Mouse (Mus musculus) urinary bladder, postnatal 14 days (tissue): ENCODE measurements around the gene Tmem117.

Experiments
- DNase-seq: peaks from one replicate; pipeline ENCODE4 v3.0.0; 2021; ENCODE audit warnings: low spot score

Gene Tmem117

DNA sequence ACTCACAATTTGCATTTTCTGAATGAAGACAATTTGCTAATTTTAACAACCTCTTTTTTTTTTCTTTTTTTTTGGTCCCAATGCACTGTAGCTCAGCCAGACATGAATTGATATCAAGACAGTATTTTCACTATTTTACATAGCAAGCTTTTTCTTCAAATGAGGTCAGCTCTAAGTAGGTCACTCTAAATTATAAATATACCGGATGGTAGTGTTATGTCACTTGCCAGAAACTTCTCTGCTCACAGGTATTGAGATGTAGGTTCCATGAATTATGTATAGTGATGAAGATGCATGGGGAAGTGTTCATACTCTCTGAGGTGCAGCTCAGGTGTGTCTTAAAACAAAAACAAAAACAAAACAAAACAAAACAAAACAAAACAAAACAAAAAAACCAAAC, 264.2 kb downstream of the Tmem117 start:
- no peak for DNase-seq

DNA sequence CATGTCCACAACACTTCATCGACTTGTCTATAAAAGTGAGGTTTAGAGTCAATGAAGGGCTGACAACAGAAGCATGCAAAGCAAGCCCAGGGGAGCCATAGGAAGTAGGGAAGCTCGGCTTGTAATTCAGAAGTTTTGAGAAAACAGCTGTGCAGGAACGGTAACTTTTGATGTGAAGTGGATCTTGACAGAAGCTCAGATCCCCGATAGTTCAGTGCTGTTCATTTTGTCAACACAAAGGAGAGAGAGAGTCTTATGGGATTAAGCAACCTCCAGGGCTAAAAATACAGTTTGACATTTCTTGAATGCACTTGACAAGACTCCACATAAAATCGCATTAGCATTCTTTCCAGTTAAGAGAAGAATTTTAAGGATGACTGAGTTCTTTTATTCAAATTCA, 265.1 kb downstream of the Tmem117 start:
- DNase-seq, result no peak

DNA sequence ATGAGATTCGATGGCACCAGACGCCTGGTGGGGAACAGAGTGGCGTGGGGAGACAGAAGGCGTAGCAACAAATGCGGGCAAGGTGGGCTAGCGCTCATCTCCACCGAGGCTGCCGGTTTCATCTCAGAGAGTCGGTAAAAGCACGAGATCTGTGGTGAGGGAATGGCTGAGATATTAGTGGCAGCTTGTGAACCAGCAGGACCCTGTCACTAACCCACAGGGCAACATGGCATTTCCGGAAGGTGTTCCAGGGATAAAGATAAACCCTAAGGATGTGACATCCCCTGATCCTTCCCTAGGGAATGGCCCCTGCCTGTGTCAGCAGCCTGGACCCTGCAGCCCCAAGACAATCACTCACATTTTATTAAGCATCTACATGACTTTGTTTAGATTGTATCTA, 266.6 kb downstream of the Tmem117 start:
- DNase-seq, result no peak

DNA sequence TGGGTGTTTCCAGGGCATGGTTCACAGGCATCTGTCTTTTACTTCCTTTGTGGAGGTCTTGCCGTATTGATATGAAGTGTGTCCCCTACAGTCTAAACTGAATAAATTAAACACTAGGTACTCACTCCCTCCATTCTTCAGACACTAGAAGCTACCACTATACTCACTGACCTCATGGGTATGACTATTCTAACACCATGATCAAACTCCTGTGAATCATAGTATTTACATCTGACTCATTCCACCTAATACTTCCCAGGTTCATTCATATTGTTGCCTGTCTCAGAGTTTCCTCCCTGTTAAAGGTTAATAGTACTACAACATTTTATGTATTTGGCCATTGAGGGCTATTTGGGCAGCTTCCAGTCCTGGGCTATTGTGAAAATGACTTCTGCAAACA, 274.2 kb downstream of the Tmem117 start:
- no peak for DNase-seq

DNA sequence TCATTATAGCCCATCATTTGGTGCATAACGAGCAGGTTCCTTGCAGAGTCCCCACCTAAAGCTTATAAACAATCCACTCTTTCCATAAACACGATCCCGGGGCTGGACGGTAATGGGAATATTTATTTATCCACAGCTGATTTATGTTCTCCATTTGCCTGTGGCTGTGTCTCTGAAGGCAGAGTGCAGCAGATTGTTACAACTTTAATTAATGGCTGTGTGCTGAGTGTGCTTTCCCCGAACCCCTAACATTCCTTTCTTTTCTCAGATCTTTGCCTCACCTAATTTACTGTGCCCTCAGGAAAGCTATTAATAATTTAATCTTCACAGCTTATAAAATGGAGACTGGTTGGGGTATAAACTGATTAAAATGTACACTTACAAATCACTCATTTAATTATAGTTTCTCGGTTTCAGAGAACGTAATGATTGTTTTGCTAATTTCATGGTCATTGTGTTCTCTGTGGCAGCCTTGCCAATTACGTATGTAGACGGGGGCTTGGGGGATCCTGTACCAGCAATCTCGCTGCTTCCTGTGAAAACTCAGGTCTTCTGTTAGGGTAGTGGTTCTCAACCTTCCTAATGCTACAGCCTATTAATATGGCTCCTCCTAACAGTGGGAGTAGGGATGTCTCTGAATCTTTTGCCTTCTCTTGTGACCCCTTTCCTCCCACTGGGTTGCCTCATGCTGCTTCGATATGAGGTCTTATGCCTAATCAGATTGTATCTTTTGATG, 275.8 kb downstream of the Tmem117 start:
- DNase-seq, result no peak

DNA sequence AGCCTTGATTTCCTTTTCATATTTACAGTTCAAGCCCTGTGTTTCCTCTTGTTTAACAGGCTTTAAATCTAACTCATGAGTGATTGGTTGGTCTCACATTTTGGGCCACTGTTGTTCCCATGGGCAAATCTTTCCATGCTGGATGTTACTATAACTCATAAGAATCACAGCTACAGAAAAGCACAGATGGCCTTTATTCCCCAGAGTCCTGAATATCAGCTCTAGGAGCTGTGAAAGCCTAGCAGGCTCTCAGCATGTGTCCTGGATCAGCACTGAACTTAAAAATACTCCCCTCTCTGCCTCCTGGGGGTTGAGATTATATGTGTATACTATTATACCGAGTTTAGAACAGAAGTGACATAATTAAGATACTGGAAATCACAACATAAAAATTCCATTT, 292.6 kb downstream of the Tmem117 start:
- DNase-seq, result no peak

DNA sequence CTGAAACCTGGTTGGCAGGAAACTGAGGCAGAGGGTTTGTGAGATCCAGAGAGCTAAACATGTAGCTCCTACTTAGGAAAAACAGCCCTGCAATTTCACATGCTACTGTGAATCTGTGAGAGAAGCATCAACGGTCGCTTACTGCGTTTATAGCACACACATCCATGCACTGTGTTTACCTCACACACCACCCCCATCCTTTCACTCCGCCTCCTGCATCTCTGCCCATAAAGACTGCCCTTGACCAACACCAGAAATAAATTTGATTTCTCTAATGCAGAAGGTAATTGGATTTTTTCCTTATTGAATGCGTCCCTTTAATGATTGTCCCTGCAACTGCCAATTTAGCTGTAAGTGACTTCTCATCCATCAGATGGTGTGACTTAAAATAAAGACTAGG, 299.0 kb downstream of the Tmem117 start:
- DNase-seq, result no peak

DNA sequence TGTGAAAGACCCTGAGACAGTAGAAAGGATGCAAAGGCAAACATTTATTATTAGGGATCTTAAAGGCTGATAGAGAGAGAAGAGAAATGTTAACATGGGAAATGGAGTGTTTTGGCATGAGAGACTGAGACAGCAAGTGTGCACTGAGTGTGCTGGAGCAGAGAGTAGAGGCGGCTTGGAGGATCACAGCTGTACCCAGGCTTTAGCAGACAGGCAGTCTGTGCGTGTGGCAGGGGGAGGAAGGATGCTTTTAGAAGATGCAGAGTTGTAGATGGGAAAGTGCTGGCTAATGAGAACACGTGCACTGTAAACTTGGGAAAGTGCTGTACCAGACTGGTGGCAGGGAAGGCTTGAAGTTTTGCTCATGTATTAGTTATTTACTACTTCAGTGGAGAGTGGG, 301.7 kb downstream of the Tmem117 start:
- DNase-seq, result no peak

DNA sequence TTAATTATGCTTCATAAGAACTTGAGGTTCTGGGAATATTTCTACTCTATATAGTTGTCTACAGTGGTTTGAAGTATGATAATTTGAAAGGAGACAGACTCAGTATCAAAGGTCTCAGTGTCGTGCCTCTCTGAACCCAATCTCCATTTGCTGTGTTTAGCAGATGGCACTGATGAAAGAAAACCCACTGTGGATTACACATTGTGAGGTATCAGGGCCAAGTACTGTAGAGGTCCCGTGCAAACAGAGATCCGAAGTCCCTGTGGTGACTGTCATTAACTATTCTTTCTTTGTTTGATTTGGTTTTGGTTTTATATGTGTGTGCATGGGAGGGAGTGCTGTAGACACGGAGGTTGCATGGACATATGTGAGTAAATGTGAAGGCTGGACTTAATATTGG, 304.0 kb downstream of the Tmem117 start:
- DNase-seq, result no peak

DNA sequence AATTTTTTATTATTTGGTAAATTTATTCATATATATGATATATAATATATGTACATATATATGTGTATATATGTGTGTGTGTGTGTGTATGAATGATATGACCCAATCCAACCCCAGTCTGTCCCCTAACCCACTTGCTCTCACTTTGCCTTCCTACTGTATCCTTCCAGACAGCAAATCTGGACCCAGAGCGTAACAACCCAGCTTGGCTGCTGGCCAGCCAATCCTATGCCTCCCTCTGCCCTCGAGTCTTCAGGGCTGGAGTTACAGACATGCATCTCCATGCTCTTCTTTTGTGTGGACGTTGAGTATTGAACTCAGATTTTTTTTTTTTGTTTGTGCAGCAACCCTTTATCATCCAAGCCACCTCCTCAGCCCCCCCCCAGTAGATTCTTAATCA, 304.4 kb downstream of the Tmem117 start:
- no peak for DNase-seq

DNA sequence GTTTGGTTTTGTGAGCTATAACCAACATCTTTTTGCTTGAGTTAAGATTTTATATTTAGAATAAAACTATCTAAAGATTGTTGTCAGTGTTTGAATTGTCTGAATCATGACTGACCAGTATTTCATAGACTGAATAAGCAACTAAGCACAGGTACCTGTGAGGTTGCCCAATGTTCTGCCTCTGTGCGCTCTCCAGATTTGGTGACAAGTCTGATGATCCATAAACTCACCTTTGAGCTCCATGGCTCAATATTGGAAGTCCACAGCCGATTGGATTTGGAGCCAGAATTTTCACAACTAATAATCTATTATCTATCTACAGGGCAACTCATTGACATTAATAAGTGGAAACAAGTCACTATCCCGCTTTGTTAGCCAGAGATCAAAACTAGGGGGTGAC, 312.9 kb downstream of the Tmem117 start:
- DNase-seq, result no peak

DNA sequence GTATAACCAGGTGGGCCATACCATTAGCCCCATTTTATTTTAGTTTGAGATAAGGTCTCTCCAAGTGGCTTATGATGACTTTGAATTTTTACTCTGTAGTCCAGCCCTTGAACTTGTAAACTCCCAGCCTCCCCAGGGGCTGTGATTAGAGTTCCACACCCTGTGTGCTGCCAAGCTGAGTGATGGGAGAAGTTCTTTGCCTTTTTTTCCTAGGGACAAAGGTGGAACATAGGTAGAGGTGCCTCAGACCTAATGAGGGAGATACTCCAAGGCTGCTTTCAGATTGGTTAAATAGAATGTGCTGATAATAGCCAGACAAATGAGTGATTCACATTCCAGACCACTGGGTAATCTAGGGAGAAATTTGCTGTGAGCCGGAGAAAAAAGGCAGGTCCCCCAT, 313.4 kb downstream of the Tmem117 start:
- no peak for DNase-seq

DNA sequence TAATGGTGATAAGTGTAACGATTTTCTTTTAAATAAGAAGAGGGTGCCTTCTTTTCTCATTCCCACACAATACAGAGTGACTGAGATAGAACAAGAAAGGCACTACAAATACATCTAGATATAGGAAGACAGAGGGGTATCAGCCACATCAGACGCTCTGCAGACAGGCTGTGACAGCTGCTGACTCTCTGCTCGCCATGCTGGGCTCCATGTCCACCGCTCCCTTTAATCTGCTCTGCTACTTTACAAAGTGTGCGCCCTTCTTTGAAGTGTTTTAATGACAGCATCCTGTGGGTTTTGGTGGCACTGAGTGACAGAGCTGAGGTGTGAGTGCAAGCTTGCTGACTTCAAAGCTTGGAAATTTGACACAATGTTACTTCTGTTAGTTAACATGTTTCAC, 314.9 kb downstream of the Tmem117 start:
- no peak for DNase-seq

DNA sequence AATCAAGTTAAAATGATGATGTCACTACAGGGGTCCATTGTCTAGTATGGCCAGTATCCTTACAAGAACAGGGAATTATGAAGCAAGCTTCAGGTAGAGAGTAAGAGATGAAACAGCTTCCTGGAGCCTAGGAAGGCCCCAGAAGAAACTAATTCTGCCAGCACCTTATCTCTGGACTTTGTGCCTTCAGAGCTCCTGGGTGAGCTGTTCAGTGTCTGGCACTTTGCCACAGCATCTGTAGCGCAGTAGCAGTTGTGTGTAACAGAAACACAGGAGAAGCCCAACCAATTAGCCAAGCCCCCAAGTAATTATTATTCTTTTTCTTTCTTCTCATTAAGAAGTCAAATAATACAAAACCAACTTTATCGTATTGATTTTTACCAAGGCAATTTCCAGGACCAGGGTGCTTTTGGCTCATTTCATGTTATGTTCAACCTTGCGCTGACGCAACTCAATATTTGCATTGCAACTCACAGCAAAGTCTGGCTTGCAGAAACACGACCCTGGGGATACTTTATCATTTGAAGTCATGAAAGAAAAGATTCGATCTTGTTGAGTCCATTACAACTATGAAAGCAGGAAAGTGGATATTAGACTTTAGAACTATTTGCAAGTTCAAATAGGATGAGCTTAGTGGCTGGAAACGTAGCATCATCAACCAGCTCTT, 322.5 kb downstream of the Tmem117 start:
- no peak for DNase-seq

DNA sequence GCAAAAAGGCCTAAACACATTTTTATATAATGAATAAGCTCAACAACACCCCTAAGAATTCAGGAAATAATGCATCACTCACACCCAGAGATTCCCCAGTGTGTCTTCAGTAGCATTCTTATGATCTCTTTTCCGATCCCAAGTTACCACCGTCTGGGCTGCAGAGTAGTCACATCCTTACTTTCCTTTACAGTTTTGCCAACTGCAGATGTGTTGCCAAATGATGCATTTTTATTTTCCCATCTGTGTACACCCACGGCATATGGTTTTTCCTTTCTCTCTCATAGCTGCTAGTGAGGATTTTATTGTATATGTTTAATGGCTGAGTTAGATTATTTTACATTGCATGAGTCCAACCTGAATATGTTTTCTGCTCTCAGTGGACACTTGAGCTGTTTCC, 327.7 kb downstream of the Tmem117 start:
- no peak for DNase-seq

DNA sequence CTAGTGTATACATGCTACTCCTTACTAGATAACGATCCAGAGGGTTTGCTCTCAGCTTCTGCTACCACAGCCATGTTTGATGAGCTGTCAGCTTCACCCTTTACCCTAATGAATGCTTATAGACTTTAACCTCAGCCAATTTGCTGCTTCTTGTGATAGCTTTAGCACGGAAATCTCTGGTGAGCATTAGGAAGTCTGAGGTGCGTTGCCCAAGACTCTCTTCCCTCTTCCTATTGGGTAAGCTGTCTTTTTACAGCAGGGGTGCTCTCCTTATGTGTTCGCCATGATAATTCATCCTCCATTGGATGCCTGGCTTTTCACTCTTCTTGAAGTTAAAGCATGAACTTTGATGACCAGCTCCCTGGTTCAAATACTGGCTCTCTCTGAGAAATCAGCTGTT, 328.2 kb downstream of the Tmem117 start:
- DNase-seq, result no peak

DNA sequence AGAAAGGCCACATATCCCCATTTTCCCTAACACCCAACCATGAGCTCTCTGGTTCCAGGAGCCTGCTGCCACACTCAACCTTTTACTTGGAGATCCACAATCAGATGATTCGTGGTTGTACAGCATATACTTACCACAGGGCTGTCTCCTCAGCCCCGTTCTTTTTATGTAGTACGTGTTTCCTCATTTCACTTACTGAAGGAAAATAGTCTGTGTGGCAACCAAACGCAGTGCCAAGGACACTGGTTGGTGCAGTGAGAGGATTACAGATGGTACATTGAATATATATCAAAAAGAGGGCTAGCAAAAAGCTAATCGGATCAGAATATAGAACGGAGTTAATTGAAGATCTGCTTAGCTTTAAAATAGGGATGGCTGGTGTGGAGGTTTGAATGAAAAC, 338.0 kb downstream of the Tmem117 start:
- no peak for DNase-seq

DNA sequence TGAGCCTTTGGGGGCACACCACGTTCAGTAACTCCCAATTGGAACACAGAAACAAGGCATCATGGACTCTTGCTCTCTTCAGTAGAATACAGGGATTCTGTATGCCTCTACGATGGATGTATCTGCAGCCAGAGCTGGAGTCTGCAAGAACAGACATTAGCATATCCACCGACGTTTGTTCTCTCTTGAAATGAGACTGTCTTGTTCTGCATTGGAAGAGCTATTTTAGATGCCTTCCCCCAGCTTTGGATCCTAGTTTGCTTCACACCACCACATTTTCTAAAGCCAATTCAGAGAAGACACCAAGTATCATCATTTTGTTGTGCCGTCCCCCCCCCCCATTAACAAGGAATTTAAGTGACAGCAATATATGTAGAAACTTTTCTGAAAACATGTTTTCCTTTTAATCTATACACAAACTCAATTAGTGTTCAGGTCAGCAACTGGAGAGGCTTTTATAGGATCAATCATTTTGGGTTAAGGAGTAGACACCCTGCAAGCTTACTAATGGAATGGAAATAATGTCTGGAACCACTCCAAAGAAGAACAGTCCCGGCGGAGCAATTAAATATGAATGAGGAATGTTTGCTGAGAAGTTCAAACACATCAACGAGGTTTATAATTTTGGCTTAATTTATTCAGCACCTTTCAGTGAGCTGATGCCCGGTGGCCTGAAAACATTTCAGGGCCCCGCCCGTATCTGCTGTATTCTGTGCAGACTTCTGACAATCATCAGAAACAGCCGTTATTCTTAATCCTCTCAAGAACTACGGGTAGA, 339.6 kb downstream of the Tmem117 start:
- no peak for DNase-seq

DNA sequence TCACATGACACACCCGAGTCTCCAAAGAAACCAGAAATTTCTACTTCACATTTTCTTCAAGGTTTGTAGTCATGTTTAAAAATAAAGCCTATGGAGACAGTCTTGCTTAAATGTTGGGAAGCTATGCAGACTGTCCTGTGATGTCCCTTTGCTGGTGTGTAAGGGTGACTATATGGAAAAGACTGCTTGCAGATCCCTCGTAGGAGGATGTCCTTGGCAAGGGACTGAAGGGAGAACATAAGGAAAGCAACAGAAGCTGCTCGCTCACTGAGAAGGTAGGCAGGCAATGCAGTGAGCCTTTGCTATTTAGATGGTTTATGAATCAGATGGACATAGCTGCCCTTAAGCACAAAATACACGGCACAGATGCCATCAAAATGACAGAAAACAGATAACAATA, 352.8 kb downstream of the Tmem117 start:
- no peak for DNase-seq

DNA sequence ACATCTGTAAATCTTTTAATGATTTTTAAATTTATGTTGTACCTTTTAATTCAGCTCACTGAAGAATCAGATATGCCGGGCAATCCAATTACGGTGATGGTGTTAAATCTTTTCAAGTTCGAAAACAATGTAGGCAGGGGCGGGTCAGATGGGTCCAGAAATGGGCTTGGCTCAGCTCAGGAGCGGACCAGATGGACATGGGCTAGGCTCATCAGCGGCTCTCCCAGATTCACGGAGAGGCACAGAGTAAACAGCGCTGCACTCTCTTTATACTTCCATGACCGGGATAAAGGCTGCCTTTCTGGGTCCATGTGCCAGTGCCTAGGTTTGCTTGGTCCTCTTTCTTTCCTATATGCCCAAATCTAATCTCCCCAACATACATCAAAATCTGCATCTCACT, 366.3 kb downstream of the Tmem117 start:
- no peak for DNase-seq

DNA sequence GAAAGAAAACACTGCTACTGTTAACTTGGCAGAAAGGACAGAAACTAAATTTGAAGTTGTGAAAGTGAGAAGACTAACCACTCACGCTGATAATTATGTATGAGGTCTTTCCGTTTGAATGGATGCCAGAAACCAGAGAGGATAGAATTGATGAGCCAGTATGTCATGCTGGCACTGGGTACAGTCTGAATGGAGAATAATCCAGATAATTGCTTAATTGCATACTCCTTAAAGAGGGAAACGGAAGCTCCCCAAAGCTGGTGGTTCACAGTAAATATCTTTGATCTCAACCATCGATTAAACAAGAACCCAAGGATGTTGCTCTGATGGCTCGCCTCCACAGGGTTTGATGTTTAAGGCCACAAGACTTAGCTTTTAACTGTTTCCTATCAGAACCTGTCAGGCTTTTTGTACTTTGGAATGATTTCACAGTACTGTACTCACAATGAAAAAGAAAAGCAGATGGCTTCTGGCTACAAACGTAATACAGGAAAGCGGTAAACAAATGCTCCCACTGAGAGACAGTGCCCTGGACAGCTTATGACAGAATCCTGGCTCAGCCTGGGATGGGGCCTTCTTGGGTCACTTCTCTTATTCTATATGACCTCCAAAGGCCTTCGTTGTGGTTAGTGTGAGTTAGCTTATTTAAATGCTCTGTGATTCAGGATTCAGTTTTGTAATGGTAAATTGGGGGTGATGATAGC, 376.2 kb downstream of the Tmem117 start:
- DNase-seq, result no peak

DNA sequence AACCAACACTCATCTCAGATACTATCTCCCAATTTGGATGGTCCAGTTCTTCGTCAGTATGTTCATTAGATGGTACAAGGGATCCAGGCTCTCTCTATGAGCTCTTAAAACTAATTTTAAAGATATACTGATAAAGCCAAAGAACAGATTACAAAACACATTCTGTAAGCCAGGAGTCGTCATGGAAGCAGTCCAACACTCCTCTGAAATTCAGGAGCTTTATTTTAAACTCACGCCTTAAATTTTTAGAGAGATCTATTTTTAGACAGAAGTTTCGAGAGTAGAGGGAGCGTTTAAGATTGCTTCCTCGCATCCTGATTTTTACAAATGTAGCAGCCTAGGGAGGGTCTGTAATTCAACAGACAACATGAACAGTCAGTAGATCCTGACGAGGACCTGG, 393.2 kb downstream of the Tmem117 start:
- DNase-seq, result no peak

DNA sequence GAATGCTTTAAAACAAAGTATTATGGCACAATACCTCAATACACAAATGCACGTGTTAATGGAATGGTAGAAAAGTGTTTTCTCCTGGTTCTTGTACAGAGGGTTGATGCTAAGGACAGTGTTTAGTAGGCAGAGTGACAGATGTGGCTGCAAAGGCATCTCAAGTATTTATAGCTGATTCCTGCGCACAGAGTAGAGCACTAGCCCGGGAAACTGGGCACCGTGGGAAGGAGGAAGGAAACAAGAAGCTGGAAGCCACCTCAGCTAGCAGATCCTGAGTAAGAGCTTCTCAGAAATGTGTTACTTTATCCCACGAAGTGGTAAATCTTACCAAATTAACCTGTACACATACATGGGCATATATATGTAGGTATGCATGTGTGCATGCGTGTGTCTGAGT, 395.4 kb downstream of the Tmem117 start:
- no peak for DNase-seq
